Mouse (Mus musculus) heart, postnatal 25 days (tissue): ENCODE results near the gene Gm14288. TPM values are rescaled to one million over a fixed set of nuclear protein-coding genes. Genes with fewer than 3 reads are reported as not detected.
"Not testable (repeated sequence)": the region's sequence is repeated elsewhere in the genome, so short reads cannot be mapped to it uniquely, and the experiment has no call there.

ENCODE experiments used
- DNase-seq: peaks from one replicate; pipeline ENCODE4 v3.0.0; 2022; ENCODE audit warnings: low spot score
- intact Hi-C: fragments of 180-260 bp; cut with DNase I; formaldehyde crosslinking; loops from one replicate; pipeline ENCODE4 v1.15.1; 2025
- total RNA-seq, 2 experiments: library from RNA; stranded (reverse); gene quantifications; 2 replicates each; pipeline ENCODE4 v1.2.3; 2021

Gm14288 gene
- 10 to 100 TPM in 1 of 2 experiments, 1 to 10 TPM in 1; 9.1 to 22.2 TPM for total RNA-seq

DNA sequence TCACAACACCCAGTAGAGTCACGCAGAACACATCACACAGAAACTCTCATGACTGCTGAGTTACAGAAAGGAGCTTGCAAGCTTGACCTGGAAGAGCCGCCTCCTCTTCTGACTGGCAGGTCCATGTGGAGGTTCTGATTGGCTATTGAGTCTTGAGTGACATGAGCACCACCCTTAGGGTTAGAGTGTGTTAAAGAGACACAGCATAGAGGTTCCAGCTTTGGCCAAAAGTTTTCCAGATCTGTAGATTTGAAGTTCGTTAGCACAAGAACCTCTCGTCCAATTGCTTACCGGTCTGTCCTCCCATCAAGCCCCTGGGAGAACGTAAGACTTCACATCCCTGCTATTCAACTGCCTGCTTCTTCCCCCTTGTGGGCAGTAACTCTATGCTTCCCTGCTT, at the start of gene Gm14288:
TSS of gene Gm14288 (minus strand) at position 101 of the 400 bp plus-strand sequence.
- DNase-seq, intact Hi-C loops: not testable (repeated sequence)

GRCm38 (mm10) chr2:175741237-175741636, 59.7 kb downstream of the Gm14288 start, which contains the start of gene Gm2007:
Gene Gm2007, plus strand, starts transcription at chr2:175741537.
- DNase-seq: not testable (repeated sequence)

More at GRCm38 (mm10) chr2:175741237-175741636, 59.7 kb downstream of the Gm14288 start, which contains the start of gene Gm2007:
- intact Hi-C loops: not testable (repeated sequence)

Other genes with a start within 250 kb of the Gm14288 start
- gene Gm11007, start 157.1 kb downstream of the Gm14288 start, total RNA-seq: not detected
- gene Zfp969, start 97.4 kb downstream of the Gm14288 start, total RNA-seq: 10 to 100 TPM; 29.0 to 47.6 TPM
- not detected for gene Gm2007, start 59.6 kb downstream of the Gm14288 start, total RNA-seq
- 10 to 100 TPM; 18.1 to 19.5 TPM for gene Gm6710, start 68.1 kb upstream of the Gm14288 start, total RNA-seq
- 10 to 100 TPM; 13.2 to 14.2 TPM for gene Zfp966, start 130.0 kb upstream of the Gm14288 start, total RNA-seq
- 10 to 100 TPM; 20.7 to 22.1 TPM for gene Gm2026, start 164.2 kb upstream of the Gm14288 start, total RNA-seq